Mouse (Mus musculus): ENCODE data around the gene Hectd4. TPM values are rescaled to one million over a fixed set of nuclear protein-coding genes. Genes with fewer than 3 reads are reported as not detected.

The Hectd4 gene
- 1 to 10 TPM in 1 of 2 experiments, under 1 TPM in 1; 0.47 to 5.2 TPM for polyA plus RNA-seq (2012; fragmentation: generic; extraction: Trizol)

GRCm38 (mm10) chr5:121219980-121220731 is at the start of gene Hectd4:
Hectd4 (plus strand) TSS chr5:121220219.

GRCm38 (mm10) chr5:121190836-121191583 is 29.0 kb upstream of the Hectd4 start, which contains the start of gene Ptpn11:
Ptpn11 (minus strand) TSS chr5:121191397.

GRCm38 (mm10) chr5:121204132-121205089 is 15.6 kb upstream of the Hectd4 start, which contains the start of gene Rpl6:
Rpl6 (plus strand) TSS chr5:121204481.

GRCm38 (mm10) chr5:121385461-121386119 is 165.6 kb downstream of the Hectd4 start, which contains the start of gene Trafd1:
Trafd1 (minus strand) TSS chr5:121385632.

GRCm38 (mm10) chr5:121397187-121398145 is 177.4 kb downstream of the Hectd4 start, which contains the start of gene Naa25:
Naa25 (plus strand) TSS chr5:121397936.

Other genes with a start within 250 kb of the Hectd4 start
- gene Rph3a, start 210.1 kb upstream of the Hectd4 start, polyA plus RNA-seq (2012; fragmentation: generic; extraction: Trizol) = not detected
- 10 to 100 TPM in 1 of 2 experiments, 1 to 10 TPM in 1; 9.1 to 47.4 TPM for gene Ptpn11, start 28.8 kb upstream of the Hectd4 start, polyA plus RNA-seq (2012; fragmentation: generic; extraction: Trizol)
- 1,000 to 10,000 TPM; 1,587 to 2,633 TPM for gene Rpl6, start 15.7 kb upstream of the Hectd4 start, polyA plus RNA-seq (2012; fragmentation: generic; extraction: Trizol)
- gene Trafd1, start 165.4 kb downstream of the Hectd4 start, polyA plus RNA-seq (2012; fragmentation: generic; extraction: Trizol) = 10 to 100 TPM; 14.4 to 89.1 TPM
- 1 to 10 TPM; 1.5 to 3.5 TPM for gene Naa25, start 177.7 kb downstream of the Hectd4 start, polyA plus RNA-seq (2012; fragmentation: generic; extraction: Trizol)
- 1 to 10 TPM in 1 of 2 experiments, under 1 TPM in 1; 0.13 to 1.3 TPM for gene Tmem116, start 231.7 kb downstream of the Hectd4 start, polyA plus RNA-seq (2012; fragmentation: generic; extraction: Trizol)
- gene Erp29, start 232.3 kb downstream of the Hectd4 start, polyA plus RNA-seq (2012; fragmentation: generic; extraction: Trizol) = 100 to 1,000 TPM; 104 to 121 TPM

Measured in C3H10T1/2 (cell line).